Comparison of ENCODE assay signal across 17 mouse cellular contexts in genomic region chr11:59496672-59497310, GRCm38 (mm10). TPM values are rescaled to one million over a fixed set of nuclear protein-coding genes. Genes with fewer than 3 reads are reported as not detected.
"Had no signal": no experiment of that assay in that cellular context is flagged by ENCODE, and none has a peak within 500 bp of the region (broad histone marks: within the 10 kb centered on the region; RNA-seq: fewer than 3 reads in every experiment).

No protein-coding gene starts in this region.

- H3K4me1 ChIP-seq: limb, embryonic 10.5 days; midbrain, embryonic 15.5 days; neural tube, embryonic 13.5 days had no signal

- H3K9ac ChIP-seq: lung, embryonic 14.5 days; midbrain, embryonic 15.5 days; neural tube, embryonic 13.5 days had no signal

- H3K27ac ChIP-seq: layer of hippocampus, adult 2 months; limb, embryonic 10.5 days; midbrain, embryonic 15.5 days; neural tube, embryonic 13.5 days had no signal

- DNase-seq: kidney, adult 11 months; kidney, adult 9 months; kidney, postnatal 10 days; kidney, postnatal 4 days; lung, embryonic 14.5 days; lung, postnatal 10 days; lung, postnatal 4 days; retina, postnatal 1 day; spleen, adult 18-20 months; thymus, postnatal 4 days had no signal

- H3K4me2 ChIP-seq: liver, embryonic 11.5 days; lung, embryonic 14.5 days; midbrain, embryonic 11.5 days; midbrain, embryonic 15.5 days; neural tube, embryonic 13.5 days had no signal

- H3K9me3 ChIP-seq: limb, embryonic 10.5 days; midbrain, embryonic 15.5 days had no signal

- H3K27me3 ChIP-seq: megakaryocyte, embryonic 14.5 days; midbrain, embryonic 15.5 days; neural tube, embryonic 13.5 days had no signal

- ATAC-seq: midbrain, embryonic 15.5 days had no signal

- H3K4me3 ChIP-seq: layer of hippocampus, adult 2 months; limb, embryonic 10.5 days; megakaryocyte, embryonic 14.5 days; midbrain, embryonic 15.5 days; neural tube, embryonic 13.5 days had no signal

RNA-seq across cellular contexts. Expression of gene Nlrp3, which starts 44.6 kb away (rescaled TPM):
- polyA plus RNA-seq: limb, embryonic 10.5 days; midbrain, embryonic 11.5 days; midbrain, embryonic 15.5 days had no signal
